Mouse (Mus musculus) CH12F3 (cell line): Measurements from ENCODE around the gene Wfdc15b.
"Not testable (repeated sequence)": the region's sequence is repeated elsewhere in the genome, so short reads cannot be mapped to it uniquely, and the experiment has no call there.

Source experiments
- in situ Hi-C: fragments of 300-500 bp; cut with MboI; formaldehyde crosslinking; loops from 2 replicates; pipeline ENCODE4 v1.14.3; 2020; ENCODE audit warnings: low sequenced_read_pairs

The Wfdc15b gene

DNA sequence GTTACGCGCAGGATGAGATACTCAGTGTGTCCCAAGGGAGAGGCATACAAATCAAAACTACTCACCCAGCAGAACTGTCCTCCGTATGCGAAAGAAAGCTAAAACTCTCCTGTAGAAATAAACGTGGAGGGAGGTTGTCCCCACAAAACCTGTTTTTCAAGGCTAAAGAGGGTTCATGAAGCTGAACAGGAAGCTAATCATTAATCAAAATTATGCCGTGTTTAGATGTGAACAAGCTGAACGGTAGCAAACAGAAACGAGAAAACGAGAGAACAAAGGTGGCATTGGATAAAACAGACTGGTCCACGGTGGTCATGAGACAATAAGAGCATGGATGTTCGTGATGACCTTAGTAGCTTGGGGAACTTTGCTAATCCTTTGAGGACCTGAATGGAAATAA lies at the start of gene Wfdc15b:
Gene Wfdc15b, minus strand, starts transcription at position 139 of the 400 bp plus-strand sequence.
- in situ Hi-C loops: no loop called here

DNA sequence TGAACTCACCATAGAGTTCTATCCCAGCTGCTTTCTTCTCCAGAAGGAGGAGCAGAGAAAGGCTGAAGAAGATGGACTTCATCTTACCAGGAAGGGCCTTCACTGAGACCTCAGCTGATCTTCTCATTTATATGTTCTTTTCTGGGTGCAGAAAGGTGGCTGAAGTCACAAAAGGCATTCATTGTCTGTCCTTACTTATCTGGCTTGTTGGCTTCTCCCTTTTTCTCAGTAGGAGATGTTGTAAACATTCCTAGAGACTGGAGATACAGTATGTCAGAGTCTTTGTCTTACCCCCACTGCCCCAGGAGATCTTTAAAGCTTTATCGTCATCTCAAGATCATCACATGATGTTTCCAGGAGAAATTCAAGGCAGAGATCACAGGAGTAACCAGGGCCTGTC lies 35.1 kb upstream of the Wfdc15b start, which contains the start of gene Svs3b:
Gene Svs3b, minus strand, starts transcription at position 101 of the 400 bp plus-strand sequence.
- in situ Hi-C loops: not testable (repeated sequence)

DNA sequence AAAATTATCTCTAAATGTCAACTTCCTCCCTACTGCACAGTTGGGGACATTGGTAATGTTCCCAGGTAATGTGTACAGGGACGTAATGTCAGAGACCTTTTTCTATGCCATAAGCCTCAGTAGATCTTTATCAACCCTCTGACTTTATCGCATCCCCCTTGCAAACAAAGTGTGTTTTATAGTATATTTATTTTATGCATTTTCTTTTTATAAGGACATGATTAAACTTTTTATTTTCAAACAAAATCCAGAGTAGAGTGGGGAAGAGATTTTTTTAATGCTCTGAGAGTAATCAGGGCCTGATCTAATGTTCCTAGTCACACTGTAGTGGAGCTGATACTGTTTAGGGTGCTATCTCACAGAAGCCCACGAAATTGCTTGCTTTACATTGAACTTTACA lies 16.9 kb upstream of the Wfdc15b start, which contains the start of gene Svs2:
Gene Svs2, minus strand, starts transcription at position 101 of the 400 bp plus-strand sequence.
- in situ Hi-C loops: no loop called here

DNA sequence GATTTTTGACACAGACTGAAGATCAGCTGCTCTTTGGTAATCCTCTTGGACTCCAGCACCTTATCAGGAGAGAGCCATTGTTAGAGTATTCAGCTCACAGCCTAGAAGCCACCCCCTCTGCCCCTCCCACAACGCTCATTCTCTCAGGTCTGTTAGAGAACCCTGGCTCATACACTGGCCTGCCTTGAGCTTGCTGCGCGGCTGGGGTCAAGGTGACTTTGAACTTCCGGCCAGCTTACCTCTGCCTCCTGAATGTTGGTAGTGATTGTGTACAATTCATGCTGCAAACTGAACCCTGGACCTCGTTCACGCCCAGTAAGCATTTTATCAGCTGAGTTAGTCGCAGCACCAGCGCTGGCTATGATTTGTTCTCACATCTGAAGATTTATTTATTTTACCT lies 11.2 kb upstream of the Wfdc15b start:
- in situ Hi-C loops: no loop called here

DNA sequence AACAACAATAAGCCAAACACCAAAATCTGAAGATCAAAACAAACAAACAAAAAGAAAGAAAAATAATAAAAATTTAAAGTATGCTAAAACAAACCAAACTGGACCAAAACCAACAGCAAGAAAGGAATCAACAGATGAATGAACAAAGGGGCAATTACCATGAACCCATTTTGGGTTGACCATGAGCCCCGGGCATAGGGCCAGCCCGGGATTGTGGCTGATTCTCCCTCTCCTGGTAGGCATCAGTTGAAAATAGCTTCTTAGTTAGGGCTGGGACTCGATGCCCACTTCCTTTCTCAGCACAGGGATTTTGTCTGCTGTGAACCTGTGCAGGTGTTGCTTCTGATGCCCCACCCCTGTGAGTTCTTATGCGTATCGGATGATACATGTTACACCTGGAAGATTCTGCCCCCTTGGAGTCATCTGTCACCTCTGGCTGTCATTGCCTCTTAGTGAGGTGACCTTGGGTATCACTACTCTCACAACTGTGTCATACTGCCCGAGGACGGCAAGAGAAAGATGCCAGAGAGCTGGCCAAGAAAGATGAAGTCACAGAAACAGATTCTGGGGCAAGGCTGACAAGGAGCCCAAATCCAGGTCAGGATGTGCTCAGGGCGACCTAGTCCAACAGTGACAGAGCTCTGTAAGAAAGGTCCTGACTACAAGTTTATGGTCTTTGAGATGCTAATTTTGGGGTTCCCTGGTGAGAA lies 7.1 kb upstream of the Wfdc15b start:
- in situ Hi-C loops: no loop called here

DNA sequence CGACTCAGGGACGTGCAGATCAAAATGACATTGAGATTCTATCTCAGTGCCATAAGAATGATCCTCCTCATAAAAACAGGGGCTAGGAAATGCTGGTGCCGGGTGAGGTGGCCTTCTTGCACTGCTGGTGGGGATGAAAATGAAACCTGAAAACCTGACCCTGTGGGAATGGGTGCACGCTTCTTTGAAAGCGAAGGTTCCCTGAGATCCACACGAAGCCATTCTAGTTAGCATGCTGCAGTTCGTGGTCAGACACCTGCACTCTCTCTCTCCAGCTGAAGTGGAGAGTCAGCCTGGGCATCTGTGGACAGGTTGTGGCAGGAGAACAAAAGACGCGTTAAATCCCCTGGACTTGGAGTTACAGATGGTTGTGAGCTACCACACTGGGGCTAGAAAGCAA lies 2.2 kb downstream of the Wfdc15b start:
- in situ Hi-C loops: no loop called here

DNA sequence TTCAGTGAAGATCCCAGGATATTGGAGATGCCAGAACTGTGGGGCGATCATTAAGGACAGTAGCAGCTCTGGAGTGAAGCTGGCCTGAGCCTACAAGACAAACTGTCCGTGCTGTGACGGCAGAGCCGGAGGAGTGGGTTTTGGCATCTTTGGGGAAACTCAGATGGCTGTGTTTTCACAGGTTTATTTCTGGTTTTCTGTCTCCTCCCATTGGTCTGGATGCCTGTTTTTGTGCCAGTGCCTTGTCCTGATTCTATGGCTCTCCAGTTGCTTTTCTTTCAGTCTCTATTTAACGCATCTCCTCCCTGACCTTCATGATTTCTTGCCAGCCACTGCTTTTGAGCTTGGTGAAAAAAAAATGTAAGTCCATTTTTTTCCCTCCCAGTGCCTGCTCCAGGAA lies 8.7 kb downstream of the Wfdc15b start:
- in situ Hi-C loops: no loop called here

DNA sequence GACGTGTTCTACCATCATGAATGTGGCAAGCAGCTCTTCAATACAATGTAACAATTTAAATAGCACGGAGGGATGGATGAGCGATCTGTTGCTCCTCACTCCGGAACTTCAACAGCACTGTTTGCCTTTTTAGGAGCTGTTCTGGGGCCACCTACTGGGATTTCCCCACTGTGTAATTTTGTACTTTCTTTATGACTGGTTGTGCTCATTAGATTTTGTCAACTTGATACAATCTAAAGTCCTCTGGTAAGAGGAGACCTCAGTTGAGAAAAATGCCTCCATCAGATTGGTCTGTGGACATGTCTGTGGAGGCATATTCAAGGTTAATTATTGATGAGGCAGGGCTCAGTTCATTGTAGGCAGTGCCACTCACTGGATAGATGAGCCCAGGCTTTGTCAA lies 10.6 kb downstream of the Wfdc15b start:
- in situ Hi-C loops: no loop called here

DNA sequence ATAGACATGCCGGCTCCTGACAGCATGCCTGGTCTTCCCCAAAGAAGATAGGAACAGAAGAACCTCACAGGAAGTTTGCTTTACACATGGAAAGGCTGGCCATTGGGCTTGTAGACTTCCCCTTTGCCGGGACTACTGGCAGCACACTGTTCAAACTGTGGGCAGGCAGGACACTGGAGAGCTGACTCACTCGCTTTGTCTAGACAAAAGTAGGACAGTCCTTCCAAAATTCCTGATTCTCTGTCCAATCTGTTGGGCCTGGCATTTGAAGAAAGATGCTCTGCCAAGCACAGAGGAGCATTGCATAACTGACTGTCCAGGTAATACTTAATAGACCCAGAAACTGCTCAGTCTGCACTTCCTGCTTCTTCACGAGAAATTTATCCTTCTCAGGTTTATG lies 14.8 kb downstream of the Wfdc15b start:
- in situ Hi-C loops: no loop called here

DNA sequence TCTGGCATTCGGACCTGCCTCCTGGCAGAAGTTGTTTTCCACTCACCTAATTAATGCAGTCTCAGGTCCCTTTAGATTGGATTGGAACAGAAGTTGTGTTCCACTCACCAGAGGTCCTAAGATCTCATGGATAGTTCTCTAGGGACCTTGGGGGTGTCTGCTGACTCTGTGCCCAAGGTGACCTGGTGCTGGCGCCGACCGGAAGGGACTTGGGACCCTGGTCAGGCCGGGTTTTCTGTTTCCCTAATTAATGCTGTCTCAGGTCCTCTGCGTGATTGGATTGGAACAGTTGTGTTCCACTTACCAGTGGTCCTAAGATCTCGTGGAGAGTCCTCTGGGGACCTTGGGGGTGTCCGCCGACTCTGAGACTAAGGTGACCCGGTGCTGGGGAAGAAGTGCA lies 15.4 kb downstream of the Wfdc15b start:
- in situ Hi-C loops: not testable (repeated sequence)

DNA sequence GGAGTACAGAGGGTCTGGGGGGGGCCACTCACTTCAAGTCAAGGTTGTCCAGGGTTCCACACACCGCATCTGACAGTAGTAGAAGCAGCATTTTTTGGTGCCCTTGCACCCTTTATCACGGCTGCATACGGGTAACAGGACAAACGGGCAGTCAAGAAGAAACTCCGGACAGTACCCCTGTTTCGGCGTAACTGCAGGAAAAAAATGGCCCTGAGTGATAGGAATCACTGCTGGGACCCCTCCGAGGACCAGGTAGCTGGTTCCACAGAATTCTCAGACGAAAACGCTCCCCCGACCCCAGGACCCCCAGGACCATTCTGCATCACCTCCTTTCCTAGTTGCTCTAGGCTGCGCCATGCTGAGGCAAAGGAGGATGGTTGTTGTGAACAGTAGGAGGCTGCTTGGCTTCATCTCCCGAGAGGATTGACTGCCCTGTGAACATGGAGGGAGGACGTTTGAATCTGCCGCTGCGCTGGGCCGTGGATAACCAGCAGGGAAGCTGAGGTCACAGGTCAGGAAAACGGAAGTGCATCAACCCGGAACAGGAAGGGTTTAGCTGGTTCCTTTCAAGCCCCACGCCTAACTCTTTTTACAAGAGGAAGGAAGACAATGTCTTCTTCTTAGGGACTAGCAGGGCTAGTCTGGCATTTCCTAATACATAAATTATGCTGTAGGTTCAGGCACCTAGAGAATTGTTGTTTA lies 21.7 kb downstream of the Wfdc15b start, which contains the start of gene Wfdc15a:
Gene Wfdc15a, minus strand, starts transcription at position 505 of the 702 bp plus-strand sequence.
- in situ Hi-C loops: no loop called here

DNA sequence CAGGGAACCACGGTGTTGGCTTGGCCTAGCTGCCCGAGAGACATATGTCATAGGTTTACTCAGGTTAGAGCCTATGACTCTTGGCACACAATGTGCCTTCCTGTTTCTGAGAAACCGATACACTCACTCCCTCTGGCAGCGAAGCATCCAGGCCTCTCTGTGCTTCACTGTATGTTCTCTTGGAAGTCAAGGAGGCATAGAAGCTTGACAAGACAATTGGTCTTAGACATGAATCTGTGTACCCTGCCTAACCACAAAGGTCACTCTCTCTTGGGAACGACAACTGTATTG lies 24.8 kb downstream of the Wfdc15b start:
- in situ Hi-C loops: no loop called here

DNA sequence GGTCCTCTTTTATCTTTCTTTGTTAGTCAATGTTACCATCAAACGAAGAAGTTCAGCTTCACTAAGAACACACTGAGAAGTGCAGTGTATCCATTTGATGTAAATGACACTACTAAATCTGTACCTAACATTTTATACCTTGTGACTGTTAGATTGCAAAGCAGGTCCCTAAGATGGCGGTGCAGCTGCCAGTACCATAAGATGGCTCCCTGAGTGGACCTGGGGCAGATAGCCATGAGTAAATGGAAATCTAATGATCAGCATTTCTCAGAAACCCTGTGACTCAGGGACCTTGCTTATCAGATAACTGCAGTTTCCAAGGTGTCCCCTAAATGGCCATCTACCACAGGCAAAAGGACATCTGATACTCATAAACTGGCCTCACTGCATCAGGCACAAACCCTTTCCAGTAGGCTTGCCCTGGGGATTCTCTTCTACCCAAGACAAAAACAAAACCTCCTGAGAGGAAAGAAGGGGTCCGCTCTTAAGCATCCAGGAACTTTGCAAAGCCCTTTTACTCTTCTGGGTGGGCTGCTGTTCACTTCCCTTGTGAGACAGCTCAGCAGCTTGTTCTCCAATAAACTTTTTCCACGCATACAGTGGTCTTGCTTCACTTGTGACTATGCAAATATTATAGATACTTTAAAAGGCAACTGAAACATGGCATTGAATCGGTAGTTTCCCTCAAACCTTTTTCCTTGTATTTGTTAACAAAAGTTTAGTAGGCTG lies 25.3 kb downstream of the Wfdc15b start:
- in situ Hi-C loops: no loop called here

DNA sequence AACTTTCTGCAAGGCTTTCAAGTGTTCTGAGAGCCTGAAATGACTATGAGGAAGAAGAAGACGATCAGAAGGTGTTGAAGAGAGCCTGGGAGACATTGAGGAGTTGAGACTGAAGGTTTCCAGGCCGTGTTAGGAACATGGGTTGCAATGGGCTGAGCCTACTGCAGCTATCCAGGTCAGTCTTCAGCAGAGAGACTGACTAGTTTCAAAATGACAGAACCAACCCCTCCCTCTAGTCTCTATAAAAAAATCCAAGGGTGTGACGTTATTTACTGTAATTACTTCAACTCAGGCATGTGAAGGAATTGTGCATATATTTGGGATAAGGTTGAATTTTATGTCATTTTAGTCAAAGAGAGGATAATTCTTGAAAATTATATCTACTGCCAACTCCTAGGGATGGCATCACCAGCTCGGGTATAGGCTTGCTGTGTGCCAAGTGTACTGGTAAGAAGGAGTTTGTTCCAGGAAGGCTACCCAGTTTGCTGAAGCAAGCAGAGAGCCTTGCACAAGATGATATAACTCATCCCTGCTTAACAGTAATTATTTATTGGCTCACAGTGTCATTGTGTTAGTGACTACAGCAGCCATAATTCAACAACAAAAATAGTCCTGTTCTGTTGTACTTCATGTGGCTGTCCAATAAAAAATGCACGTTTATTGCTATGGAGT lies 26.4 kb downstream of the Wfdc15b start:
- in situ Hi-C loops: no loop called here

DNA sequence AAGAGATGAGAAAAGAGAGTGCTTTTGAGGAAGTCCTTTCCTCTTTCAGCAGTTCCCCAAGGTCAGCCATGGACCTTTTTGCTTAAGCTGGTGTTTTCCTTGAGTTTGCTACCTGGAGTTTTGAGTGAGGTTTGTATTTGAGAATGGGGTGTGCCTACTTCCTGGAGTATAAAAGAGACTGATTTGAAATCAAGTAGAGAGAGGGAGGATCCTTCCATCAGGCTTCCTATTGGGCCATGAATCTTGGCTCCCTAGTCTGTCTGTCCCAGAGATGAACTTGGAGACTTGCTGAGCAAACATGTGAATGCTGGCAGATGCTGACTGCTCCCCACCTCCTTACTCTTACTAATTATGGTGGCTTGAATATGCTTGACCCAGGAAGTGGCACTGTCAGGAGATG lies 29.2 kb downstream of the Wfdc15b start:
- in situ Hi-C loops: no loop called here

DNA sequence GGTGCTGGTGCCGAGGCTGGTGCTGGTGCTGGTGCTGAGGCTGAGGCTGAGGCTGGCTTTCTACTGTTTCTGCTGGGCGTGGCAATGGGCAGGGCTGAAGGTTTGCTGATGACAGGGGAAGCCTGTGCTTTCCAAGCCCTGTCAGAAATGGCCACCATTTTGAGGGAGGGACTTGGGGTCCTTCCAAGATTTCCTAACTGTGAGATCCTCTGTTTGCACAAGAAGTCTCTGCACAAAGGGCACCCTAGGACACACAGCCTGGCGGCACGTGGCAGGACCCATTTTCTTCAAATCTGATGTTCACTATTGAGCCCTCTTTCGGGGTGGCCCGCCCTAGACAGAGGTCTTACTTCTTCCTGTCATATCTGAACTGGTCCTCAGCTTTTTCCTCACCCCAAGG lies 30.9 kb downstream of the Wfdc15b start, which contains the start of gene Wfdc12:
Gene Wfdc12, minus strand, starts transcription at position 33 of the 400 bp plus-strand sequence.
- in situ Hi-C loops: no loop called here

DNA sequence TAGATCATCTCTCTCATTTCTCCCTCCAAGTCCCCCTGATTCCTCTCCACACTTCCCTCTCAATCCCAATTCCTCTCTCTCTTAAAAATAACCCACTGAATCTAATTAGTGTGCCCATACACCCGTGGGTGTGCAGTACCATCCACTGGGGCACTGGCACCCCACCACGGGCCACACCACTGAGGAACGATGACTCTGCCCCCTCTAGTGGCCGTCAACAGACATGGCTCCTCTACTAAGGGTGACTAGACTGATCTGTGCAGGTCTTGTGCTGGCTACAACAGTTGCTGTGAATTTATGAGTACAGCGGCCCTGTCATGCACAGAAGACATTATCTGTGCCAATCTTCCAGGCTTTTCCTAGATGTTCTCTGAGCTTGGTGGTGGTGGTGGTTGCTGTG lies 32.7 kb downstream of the Wfdc15b start:
- in situ Hi-C loops: no loop called here

DNA sequence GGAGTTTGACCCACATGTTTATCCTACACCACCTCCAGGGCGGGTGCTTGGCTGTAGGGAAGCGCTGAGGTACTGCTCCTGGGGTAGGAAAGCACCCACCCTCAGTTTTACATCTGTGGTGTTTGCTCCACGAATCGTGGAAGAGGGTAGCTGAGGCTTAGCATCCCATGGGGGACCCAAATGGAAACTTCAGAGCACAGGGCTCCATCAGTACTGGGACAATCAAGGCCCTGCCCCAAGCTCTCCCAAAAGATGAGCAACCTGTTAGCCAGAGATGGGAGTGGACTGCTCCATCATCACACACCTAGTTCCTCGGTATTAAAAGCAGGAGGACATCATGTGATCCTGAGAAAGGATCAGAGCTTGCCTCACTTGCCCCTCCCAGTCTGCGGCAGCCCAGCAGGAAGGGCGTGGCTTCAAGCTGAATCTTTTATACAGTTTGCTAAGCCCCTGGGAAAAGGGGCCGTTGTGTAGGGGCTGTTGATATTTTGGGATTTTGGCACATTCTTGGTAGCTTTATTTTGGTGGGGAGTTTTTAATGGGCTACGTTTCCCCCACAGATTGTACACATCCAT lies 37.2 kb downstream of the Wfdc15b start:
- in situ Hi-C loops: no loop called here

DNA sequence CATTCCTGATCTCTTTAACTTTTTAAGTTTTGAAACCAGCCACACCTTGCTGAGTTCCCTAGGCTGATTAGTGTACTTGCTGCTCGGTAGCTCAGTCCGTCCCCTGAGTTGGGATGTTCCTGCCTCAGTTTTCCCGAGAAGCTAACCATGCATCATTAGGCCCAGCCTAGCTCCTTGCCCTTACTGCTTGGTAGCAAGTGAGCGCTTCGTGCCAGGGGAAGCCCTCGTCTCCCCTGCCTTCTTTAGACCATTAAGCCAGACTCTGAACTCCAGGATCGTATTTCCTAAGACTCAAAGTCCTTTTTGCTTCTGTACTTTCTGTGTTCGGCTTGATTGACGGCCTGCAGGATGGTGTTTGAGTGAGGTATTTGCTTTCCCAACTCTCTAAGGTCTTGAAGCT lies 38.1 kb downstream of the Wfdc15b start:
- in situ Hi-C loops: no loop called here

DNA sequence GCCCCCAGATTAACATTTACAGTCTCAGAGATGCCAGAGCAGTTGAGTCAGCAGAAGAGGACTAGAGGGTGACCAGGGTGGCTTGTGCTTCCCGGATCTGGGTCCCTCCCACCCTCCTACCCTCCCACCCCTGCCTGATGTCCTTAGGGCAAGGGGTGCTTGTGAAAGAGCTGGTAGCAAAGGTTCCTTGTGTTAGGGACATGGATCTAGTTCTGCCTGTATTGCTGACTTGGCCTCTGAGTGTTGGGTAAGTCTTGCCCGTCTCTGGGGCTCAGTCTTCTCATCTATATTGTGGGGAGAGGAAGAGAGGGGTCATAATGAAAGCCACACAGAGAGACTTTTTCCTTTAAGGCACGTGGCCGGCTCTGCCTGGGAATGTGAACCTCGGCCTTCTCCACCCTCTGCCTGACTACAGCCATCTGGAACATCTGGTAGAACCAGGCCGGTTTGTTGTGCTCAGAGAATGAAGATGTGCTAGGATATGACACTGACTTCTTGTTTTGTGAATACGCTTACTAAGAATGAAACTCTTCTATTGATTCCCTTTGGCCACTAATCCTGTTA lies 38.7 kb downstream of the Wfdc15b start, which contains the start of gene Wfdc5:
Gene Wfdc5, minus strand, starts transcription at position 51 of the 564 bp plus-strand sequence.
- in situ Hi-C loops: no loop called here
